Mouse (Mus musculus): ENCODE results near the gene Lrpprc.
A peak's percentile ranks its signal among the peaks of the same experiment; 100 is the strongest.

Gene Lrpprc

GRCm38 (mm10) chr17:84713563-84714164 lies 76.9 kb downstream of the Lrpprc start:
- DNase-seq = no peak

DNA sequence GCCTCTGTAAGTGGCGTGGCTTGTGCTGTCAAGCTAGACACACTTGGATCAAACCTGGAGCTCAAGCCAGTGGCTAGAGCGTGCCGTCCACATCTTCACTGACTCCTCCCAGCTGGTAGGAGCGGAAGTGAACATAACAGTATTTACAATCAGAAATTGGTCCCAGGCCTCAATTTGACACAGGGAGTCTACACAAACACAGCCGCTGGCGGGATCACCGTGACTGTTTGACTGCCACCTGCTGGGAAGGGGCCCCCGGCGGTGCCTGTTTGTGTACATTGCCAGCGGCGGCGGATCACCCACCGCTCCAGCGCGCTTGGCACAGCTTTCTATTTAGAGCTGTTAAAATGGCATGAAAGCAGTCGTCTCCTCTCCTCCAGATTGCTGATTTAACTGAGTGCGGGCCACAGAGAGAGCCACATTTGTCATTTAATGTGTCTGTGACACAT lies 81.2 kb downstream of the Lrpprc start:
- no peak for DNase-seq

GRCm38 (mm10) chr17:84708818-84709217 lies 81.8 kb downstream of the Lrpprc start:
- DNase-seq = no peak

- no peak for DNase-seq
Measured at GRCm38 (mm10) chr17:84707407-84707806, 83.2 kb downstream of the Lrpprc start.

DNA sequence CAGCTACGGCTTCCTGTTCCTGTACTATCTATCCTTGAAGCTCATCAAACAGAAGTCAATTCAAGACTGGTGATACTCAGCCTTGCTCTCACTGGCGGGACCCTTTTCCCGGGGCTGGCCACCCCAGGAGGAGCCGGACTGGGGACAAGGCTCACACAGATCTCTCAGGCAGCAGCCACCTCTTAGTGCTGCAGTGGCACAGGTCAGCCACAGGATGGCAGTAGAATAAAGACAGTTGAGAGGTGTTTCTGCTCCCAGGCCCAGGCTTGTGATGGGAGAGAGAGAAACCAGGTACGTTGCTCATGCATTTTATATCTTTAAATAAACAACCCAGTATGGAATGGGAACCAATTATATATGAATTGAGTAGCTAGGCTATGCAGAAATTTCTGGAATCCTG lies 91.9 kb downstream of the Lrpprc start:
- DNase-seq = peak; percentile 48

GRCm38 (mm10) chr17:84696537-84696936 lies 94.1 kb downstream of the Lrpprc start:
- DNase-seq = peak; percentile 36

DNA sequence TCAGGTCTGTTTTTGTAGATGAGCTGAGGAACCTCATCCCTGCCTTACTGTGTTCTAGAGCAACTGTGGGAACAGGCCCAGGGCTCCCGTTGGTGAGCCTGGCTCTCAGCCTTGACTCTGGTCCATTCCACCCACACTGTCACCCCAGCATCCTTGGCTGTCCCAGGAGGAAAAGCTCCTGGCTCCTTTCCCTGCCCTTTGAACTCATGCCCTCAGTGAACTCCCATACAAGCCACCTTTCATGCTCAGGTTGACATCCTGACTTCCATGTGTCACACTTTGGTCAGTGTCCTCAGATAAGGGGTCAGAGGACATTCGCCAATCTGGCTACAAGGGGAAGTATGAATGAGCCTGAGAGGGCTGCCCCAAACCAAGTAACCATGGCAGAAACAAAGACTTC lies 96.8 kb downstream of the Lrpprc start:
- no peak for DNase-seq

DNA sequence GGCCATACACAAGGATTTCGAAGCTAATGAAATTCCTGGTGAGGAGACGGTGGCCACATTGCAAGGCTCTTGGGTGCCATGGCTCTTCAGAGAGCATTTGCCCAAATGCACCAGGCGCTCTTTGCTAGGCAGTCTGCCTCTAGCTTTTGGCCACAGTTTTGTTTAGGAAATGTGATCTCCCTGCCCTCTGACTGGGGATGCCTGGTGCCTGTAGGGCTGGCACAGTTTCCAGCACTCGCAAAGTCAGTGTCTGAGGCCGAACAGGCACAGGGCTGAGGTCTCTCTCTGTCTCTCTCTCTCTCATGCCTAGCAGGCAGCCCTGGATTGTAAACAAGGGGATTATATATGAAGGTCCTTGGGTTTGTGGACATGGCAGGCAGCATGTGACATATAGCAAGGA lies 100.5 kb downstream of the Lrpprc start:
- no peak for DNase-seq

GRCm38 (mm10) chr17:84689316-84689715 lies 101.3 kb downstream of the Lrpprc start:
- no peak for DNase-seq

DNA sequence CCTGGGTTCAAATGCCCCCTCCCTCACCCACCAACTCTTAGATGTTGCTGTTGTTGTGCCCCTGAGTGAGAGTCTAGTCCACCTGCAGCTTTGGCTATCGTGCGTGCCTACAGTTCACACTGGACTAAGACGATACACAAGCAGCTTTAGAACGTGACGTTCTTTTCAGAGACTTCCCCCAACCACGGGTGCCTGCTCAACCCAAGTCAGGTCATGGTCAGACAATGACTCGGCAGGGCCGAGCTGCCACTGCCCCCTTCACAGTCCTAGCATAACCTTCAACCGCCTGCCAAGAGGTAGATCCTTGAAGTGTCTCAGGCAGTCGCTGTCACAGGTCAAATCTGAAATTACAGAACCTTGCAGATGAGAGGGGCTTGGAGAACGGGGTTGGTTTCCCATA lies 101.8 kb downstream of the Lrpprc start:
- DNase-seq = no peak

DNA sequence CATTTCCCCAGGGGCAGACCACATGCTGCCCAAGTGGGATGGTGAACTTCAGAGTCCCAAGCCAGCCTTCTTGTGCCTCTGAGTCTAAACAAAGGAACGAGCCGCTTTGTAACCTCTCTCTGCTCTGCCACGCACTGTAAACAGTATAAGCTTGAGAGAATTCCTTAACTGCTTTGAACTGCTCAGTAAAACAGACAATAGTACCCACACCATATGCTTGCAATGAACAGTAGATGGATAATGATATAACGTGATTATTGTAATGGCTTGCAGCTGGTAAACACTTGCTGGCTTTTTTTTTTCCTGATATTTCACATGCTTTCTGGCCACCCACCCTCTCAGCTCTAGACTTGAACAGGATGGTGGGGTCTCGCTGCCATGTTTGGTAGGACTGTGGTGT lies 102.6 kb downstream of the Lrpprc start:
- DNase-seq = no peak

GRCm38 (mm10) chr17:84685286-84685685 lies 105.3 kb downstream of the Lrpprc start:
- no peak for DNase-seq

GRCm38 (mm10) chr17:84684284-84684683 lies 106.3 kb downstream of the Lrpprc start:
- DNase-seq = no peak

GRCm38 (mm10) chr17:84682734-84683717 lies 107.6 kb downstream of the Lrpprc start, which contains the start of gene Abcg5:
TSS of gene Abcg5 (minus strand) at chr17:84683011.
- no peak for DNase-seq

DNA sequence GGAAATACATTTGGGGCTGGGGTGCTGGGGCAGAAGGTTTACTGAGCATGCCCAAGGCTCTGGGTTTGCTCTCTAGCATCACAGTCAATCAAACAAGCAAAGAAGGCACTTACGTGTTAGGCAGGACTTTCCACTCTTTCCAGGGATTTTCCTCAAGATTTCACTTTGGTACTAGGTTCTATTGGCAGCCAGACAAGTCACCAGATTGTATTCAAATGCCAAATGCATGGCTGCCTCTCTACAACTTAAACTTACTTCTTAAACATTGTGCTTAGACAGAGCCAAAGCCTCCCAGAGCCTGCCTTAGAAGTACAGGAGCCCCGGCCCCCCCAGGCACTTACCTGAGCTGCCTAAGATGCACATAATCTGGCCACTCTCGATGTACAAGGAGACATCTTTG lies 108.9 kb downstream of the Lrpprc start:
- DNase-seq = no peak

DNA sequence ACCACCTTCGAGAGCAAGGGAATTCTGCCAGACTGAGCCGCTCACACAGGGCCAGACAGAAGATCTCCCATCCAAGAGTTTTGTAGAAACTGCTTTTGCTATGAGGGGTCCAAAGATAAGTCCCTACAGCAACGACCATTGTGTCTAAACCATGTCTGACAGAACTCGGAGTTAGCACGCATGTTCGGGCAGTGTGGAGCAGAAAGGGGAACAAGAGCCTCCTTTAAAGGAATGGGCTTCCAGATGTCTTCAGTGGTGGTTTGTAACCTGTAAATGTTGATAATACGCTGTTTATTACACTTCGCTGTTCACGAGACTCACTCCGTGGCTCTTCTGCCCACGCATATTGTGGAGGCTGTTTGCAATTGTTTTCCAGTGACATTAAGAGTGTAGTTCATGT lies 113.0 kb downstream of the Lrpprc start:
- DNase-seq = no peak

DNA sequence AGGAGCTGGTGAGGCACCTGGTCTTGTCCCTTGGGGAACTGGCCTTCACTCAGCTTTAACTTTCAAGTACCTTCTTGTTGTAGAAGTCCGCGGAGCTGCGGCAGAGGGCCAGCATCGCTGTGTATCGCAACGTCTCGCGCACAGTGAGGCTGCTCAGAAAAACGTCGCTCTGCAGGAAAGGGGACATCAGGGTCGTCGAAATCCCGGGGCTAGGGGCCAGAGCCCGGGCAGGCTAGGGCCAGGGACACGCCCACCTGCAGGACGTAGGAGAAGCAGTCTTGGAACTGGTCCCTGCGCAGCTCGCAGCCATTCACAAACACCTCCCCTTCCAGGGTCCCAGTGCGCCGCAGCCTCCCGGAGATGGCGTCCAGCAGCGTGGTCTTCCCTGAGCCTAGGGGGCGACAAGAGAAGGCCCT lies 114.6 kb downstream of the Lrpprc start, which contains the start of gene Abcg8:
Abcg8 (plus strand) TSS at position 352 of the 416 bp plus-strand sequence.
- no peak for DNase-seq

GRCm38 (mm10) chr17:84675204-84675603 lies 115.4 kb downstream of the Lrpprc start:
- no peak for DNase-seq

- DNase-seq = no peak
Measured at GRCm38 (mm10) chr17:84674048-84674447, 116.5 kb downstream of the Lrpprc start.

GRCm38 (mm10) chr17:84672376-84673369 lies 117.9 kb downstream of the Lrpprc start:
- peak; percentile 80 for DNase-seq

DNA sequence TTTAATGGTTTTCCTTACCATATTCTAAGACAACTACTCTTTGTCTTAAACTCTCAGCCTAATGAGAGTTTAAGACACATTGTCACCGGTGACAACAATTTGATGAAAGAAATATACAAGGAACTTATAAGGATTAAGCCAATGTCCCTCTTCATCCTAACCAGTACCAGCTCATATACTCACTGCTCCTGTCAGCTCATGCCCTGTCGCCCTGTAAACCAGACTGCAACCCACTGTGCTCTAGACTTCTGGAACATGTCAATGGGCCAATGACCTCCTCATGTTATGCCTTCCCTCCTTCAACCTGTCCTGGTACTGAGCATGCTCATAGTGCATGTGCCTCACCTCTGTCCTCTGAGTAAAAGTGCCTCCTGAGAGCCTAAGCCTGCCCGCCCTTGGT lies 122.7 kb downstream of the Lrpprc start:
- no peak for DNase-seq

DNA sequence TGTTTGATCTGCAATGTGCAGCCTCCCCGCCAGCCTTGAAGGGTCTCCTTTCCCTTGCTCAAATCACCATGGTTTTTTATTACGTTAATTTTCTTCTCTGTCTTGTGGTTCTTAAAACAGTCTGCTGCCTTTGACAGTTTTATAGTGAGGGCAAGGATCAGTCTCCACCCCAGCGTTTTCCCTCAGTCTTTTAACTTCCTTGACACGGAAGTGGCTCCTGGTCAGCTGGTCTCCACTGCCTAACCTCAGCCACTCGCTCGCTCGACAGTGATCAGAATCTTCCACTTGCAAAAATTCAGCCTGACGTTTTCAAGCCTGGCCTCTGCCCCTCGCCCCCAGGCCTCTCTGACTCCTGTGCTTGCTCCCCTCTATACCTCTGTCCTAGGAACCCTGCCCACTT lies 124.9 kb downstream of the Lrpprc start:
- peak; percentile 19 for DNase-seq

- DNase-seq = no peak
Measured at GRCm38 (mm10) chr17:84665053-84665452, 125.5 kb downstream of the Lrpprc start.
